Mouse (Mus musculus): ENCODE data around the gene Hepacam2. TPM values are rescaled to one million over a fixed set of nuclear protein-coding genes. Genes with fewer than 3 reads are reported as not detected.

Hepacam2 gene
- polyA plus RNA-seq (2014; fragmentation: Nextera tagmentation; extraction: Ambion mirVana): 0.95 and 1.5 TPM in 2 replicates

DNA sequence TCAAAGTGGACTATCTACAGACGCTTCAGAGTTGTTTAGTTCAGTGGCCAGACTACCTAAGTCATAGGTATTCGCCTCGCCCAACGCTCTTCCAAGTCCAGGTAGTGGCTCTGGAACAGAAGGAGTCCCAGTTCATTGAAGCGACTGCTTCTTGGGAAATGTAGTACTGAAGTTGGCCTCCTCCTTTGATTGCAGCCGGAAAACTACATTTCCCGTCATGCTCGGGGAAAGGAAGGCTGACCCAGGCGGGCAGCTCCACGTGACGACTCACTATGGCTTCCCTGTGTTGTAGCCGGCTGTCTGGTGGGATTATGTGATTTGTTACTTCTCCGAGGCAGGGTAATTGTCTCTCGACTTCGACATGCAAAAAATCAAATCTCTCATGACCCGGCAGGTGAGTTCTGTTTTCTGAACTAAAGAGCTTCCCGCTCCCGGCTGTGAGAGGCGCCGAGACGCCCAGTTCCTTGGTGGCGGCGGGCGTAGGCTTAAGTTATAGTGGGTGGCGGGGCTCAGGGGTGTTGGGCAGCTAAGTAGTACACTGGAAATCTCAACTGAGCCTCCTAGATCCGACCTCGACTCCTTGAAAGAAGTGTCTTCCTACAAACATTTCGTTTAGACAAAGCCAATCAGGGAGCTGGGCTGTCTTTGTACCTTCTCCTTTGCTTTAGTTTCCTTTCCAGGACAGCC is at the start of gene Hepacam2, which contains the start of gene Vps50:
Gene Hepacam2 (minus strand): TSS at position 137 of the 687 bp plus-strand sequence.
Gene Vps50 (plus strand): TSS at position 221 of the 687 bp plus-strand sequence.
- DNase-seq (ENCODE audit: low spot score) (peak; percentile 98), ATAC-seq (peak; percentile 100)
- Histone ChIP-seq H3K27ac (ENCODE audit: low read depth, low read length) (no peak within 1 kb of the TSS), H3K4me3 (ENCODE audit: low read depth, low read length) (peak within 1 kb of the TSS; percentile 61), H3K36me3 (ENCODE audit: control insufficient read depth, insufficient read depth, low read length) (no peaks in the 10 kb centered on the region), H3K4me2 (ENCODE audit: low read length) (peak within 1 kb of the TSS; percentile 92), H3K9ac (ENCODE audit: low read length) (peak within 1 kb of the TSS; percentile 75), H3K9me3 (replicated peaks; ENCODE audit: control insufficient read depth, low read length) (no peaks in the 10 kb centered on the region), H3K4me1 (ENCODE audit: control insufficient read depth, insufficient read depth, low read length) (peaks cover 6% of the 10 kb centered on the region), H3K27me3 (replicated peaks; ENCODE audit: control insufficient read depth, insufficient read depth, low read length) (no peaks in the 10 kb centered on the region)
- under 1% methylated on average over 28 of the region's 28 CpGs for WGBS

DNA sequence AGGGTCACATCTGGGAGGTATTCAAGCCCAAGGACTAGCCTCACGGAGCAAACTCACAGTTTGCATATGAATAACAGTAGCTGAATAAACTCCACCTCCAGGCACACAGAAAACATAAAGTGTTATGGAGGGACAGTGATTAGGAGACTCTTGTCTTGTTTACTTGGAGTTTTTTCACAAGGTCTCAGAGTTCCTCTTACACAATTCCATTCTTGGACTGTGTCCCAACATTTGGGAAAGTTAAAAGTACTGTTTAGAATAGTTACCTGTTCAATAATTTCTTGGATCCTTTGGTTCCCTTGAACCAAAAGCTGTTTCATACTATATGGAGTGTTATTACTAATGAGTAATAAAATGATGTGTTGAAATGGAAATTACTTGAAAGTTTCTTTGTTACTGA is 46.9 kb upstream of the Hepacam2 start:
- H3K4me2 ChIP-seq (ENCODE audit: low read length): no peak overlapping the region
- no peaks in the 10 kb centered on the region for H3K36me3 ChIP-seq (ENCODE audit: control insufficient read depth, insufficient read depth, low read length)
- no peak overlapping the region for H3K27ac ChIP-seq (ENCODE audit: low read depth, low read length)
- 23% methylated on average over 1 of the region's 1 CpGs for WGBS
- H3K4me1 ChIP-seq (ENCODE audit: control insufficient read depth, insufficient read depth, low read length): no peaks in the 10 kb centered on the region
- H3K9ac ChIP-seq (ENCODE audit: low read length): no peak overlapping the region
- H3K9me3 ChIP-seq (replicated peaks; ENCODE audit: control insufficient read depth, low read length): no peaks in the 10 kb centered on the region
- no peak for DNase-seq (ENCODE audit: low spot score)
- no peaks in the 10 kb centered on the region for H3K27me3 ChIP-seq (replicated peaks; ENCODE audit: control insufficient read depth, insufficient read depth, low read length)
- no peak overlapping the region for H3K4me3 ChIP-seq (ENCODE audit: low read depth, low read length)
- ATAC-seq: no peak

DNA sequence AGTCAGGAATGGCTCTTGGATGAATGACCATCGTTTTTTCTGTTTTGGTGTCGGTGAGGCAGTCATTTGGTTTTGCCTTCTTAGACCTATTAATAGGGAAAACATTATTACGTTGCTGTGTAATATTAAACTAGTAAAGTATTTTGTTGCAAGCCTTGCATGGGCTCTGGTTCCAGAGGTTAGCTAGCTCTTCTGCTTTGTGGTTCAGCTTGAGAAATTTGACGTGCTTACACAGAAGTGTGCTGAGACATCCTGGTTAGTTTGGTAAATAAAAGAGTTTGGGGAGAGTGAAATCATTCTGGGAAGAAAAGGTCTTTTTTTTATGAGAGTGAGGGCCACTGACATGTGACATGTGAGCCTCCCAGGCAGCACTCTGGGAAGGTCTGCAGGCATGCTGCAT is 45.8 kb upstream of the Hepacam2 start:
- ATAC-seq (no peak), DNase-seq (ENCODE audit: low spot score) (no peak)
- Histone ChIP-seq H3K4me2 (ENCODE audit: low read length) (no peak overlapping the region), H3K27ac (ENCODE audit: low read depth, low read length) (no peak overlapping the region), H3K9ac (ENCODE audit: low read length) (no peak overlapping the region), H3K4me3 (ENCODE audit: low read depth, low read length) (no peak overlapping the region), H3K27me3 (replicated peaks; ENCODE audit: control insufficient read depth, insufficient read depth, low read length) (no peaks in the 10 kb centered on the region), H3K4me1 (ENCODE audit: control insufficient read depth, insufficient read depth, low read length) (no peaks in the 10 kb centered on the region), H3K36me3 (ENCODE audit: control insufficient read depth, insufficient read depth, low read length) (no peaks in the 10 kb centered on the region), H3K9me3 (replicated peaks; ENCODE audit: control insufficient read depth, low read length) (no peaks in the 10 kb centered on the region)
- WGBS: 93% methylated on average over 4 of the region's 4 CpGs

- WGBS: 72% methylated on average over 2 of the region's 2 CpGs
- Histone ChIP-seq H3K4me3 (ENCODE audit: low read depth, low read length) (no peak overlapping the region), H3K4me1 (ENCODE audit: control insufficient read depth, insufficient read depth, low read length) (no peaks in the 10 kb centered on the region), H3K36me3 (ENCODE audit: control insufficient read depth, insufficient read depth, low read length) (peaks cover 6% of the 10 kb centered on the region), H3K4me2 (ENCODE audit: low read length) (no peak overlapping the region), H3K9me3 (replicated peaks; ENCODE audit: control insufficient read depth, low read length) (no peaks in the 10 kb centered on the region), H3K27me3 (replicated peaks; ENCODE audit: control insufficient read depth, insufficient read depth, low read length) (no peaks in the 10 kb centered on the region), H3K27ac (ENCODE audit: low read depth, low read length) (no peak overlapping the region), H3K9ac (ENCODE audit: low read length) (no peak overlapping the region)
- DNase-seq (ENCODE audit: low spot score) (no peak), ATAC-seq (no peak)
These were observed 41.4 kb upstream of the Hepacam2 start for GRCm38 (mm10) chr6:3539470-3539869.

DNA sequence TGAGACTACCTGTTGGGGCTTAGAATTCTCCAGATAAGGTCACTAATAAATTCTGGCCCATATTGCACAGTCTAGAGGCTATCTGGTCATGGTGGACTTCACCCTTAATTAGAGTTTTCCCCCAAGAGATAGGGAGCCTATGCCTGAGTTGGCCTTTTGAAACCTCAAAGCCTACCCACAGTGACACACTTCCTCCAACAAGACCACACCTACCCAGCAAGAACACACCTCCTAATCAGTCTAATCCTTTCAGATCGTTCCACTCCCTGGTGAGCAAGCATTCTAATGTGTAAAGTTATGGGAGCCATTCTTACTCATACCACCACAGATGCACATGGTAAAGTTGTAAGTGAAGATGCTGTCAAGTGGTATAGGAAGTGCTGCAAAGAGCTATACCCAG is 38.0 kb upstream of the Hepacam2 start:
- Histone ChIP-seq H3K27ac (ENCODE audit: low read depth, low read length) (no peak overlapping the region), H3K36me3 (ENCODE audit: control insufficient read depth, insufficient read depth, low read length) (peaks cover 6% of the 10 kb centered on the region), H3K9ac (ENCODE audit: low read length) (no peak overlapping the region), H3K9me3 (replicated peaks; ENCODE audit: control insufficient read depth, low read length) (no peaks in the 10 kb centered on the region), H3K4me1 (ENCODE audit: control insufficient read depth, insufficient read depth, low read length) (no peaks in the 10 kb centered on the region), H3K27me3 (replicated peaks; ENCODE audit: control insufficient read depth, insufficient read depth, low read length) (no peaks in the 10 kb centered on the region), H3K4me2 (ENCODE audit: low read length) (no peak overlapping the region), H3K4me3 (ENCODE audit: low read depth, low read length) (no peak overlapping the region)
- DNase-seq (ENCODE audit: low spot score) (no peak), ATAC-seq (no peak)
- WGBS: 36% methylated on average over 1 of the region's 1 CpGs

GRCm38 (mm10) chr6:3531445-3531844 is 33.3 kb upstream of the Hepacam2 start:
- Histone ChIP-seq H3K36me3 (ENCODE audit: control insufficient read depth, insufficient read depth, low read length) (no peaks in the 10 kb centered on the region; the same call in 1 of the 2 replicates), H3K4me1 (ENCODE audit: control insufficient read depth, insufficient read depth, low read length) (no peaks in the 10 kb centered on the region), H3K9ac (ENCODE audit: low read length) (no peak overlapping the region), H3K27ac (ENCODE audit: low read depth, low read length) (no peak overlapping the region), H3K27me3 (replicated peaks; ENCODE audit: control insufficient read depth, insufficient read depth, low read length) (no peaks in the 10 kb centered on the region), H3K4me2 (ENCODE audit: low read length) (no peak overlapping the region), H3K9me3 (replicated peaks; ENCODE audit: control insufficient read depth, low read length) (no peaks in the 10 kb centered on the region), H3K4me3 (ENCODE audit: low read depth, low read length) (no peak overlapping the region)
- 9% methylated on average over 5 of the region's 5 CpGs for WGBS
- peak; percentile 26 for DNase-seq (ENCODE audit: low spot score)
- ATAC-seq: peak; percentile 26; the same call in 1 of the 2 replicates

DNA sequence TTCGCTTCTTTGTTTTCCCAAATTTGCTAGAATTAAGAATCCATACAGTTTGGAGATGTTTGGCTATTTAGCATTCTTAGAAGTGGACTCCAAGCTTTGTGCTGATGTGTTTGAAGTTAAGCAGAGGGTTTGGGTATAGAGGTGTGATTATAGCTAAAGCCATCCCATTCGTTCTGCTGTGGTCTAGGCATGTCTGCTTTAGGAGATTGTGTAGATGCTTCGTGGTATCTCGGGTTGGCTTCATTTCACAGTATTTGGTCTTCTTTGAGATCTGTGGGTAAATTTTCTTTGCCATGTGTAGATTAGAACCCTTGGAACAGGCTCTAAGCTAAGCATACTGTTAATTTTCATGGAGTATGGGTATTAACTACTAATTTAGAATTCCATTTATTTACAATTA is 30.1 kb upstream of the Hepacam2 start:
- no peaks in the 10 kb centered on the region; the same call in 1 of the 2 replicates for H3K36me3 ChIP-seq (ENCODE audit: control insufficient read depth, insufficient read depth, low read length)
- WGBS: 95% methylated on average over 4 of the region's 4 CpGs
- ATAC-seq: no peak
- H3K4me1 ChIP-seq (ENCODE audit: control insufficient read depth, insufficient read depth, low read length): no peaks in the 10 kb centered on the region
- H3K4me3 ChIP-seq (ENCODE audit: low read depth, low read length): no peak overlapping the region
- no peaks in the 10 kb centered on the region for H3K9me3 ChIP-seq (replicated peaks; ENCODE audit: control insufficient read depth, low read length)
- no peak overlapping the region for H3K9ac ChIP-seq (ENCODE audit: low read length)
- H3K27me3 ChIP-seq (replicated peaks; ENCODE audit: control insufficient read depth, insufficient read depth, low read length): no peaks in the 10 kb centered on the region
- no peak for DNase-seq (ENCODE audit: low spot score)
- no peak overlapping the region for H3K27ac ChIP-seq (ENCODE audit: low read depth, low read length)
- H3K4me2 ChIP-seq (ENCODE audit: low read length): no peak overlapping the region

DNA sequence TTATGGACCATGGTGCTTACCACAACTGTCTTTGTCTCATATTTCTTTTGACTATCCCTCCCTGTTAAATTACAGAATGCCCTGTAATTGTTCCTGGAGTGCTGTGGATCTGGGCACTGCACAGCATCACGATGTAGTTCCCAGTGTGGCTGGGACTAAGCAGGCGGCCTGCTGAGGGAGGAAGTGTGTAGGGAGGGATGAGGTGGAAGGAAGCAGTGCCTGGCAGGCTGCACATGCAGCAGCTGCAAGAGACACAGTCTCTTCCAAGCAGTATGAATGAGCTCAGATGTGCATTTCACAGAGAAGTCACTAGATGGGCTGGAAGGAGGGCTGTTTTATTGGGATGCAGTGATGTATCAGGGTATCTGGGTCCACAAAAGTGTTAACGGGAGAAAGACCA is 14.5 kb upstream of the Hepacam2 start:
- DNase-seq (ENCODE audit: low spot score): peak; percentile 74
- H3K9me3 ChIP-seq (replicated peaks; ENCODE audit: control insufficient read depth, low read length): no peaks in the 10 kb centered on the region
- peaks cover 16% of the 10 kb centered on the region; the same call in 1 of the 2 replicates for H3K4me1 ChIP-seq (ENCODE audit: control insufficient read depth, insufficient read depth, low read length)
- no peak overlapping the region for H3K4me2 ChIP-seq (ENCODE audit: low read length)
- H3K27me3 ChIP-seq (replicated peaks; ENCODE audit: control insufficient read depth, insufficient read depth, low read length): no peaks in the 10 kb centered on the region
- H3K9ac ChIP-seq (ENCODE audit: low read length): 0 out of 2 replicates have a peak overlapping the region, but pooled peaks have one; percentile 1
- 11% methylated on average over 3 of the region's 3 CpGs for WGBS
- ATAC-seq: peak; percentile 83
- no peak overlapping the region for H3K4me3 ChIP-seq (ENCODE audit: low read depth, low read length)
- peak overlapping the region; percentile 61 for H3K27ac ChIP-seq (ENCODE audit: low read depth, low read length)
- H3K36me3 ChIP-seq (ENCODE audit: control insufficient read depth, insufficient read depth, low read length): peaks cover 3% of the 10 kb centered on the region; the same call in 1 of the 2 replicates

DNA sequence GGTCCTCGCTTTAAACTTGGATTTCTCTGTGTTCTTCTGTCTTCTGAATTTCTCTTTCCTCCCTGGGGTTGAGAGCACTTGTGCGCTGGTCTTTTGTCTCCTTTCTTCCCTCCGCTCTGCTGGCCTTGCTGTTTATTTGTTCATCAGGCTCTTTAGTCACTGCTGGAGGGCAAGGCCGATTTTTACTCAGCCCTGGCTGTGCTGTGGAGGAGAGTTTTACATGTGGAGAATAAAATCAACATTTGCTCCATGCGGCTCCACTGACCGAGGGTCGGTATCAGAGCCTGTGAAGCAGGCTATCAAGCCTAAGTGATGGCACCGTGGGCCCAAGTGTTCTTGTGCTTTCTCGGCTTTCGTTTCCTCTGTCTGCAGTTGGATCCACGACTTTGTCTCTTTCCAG is 13.5 kb upstream of the Hepacam2 start:
- Histone ChIP-seq H3K4me2 (ENCODE audit: low read length) (peak overlapping the region; percentile 47), H3K27me3 (replicated peaks; ENCODE audit: control insufficient read depth, insufficient read depth, low read length) (no peaks in the 10 kb centered on the region)
- ATAC-seq: peak; percentile 51

More for the DNA sequence above, 13.5 kb upstream of the Hepacam2 start:
- Histone ChIP-seq H3K4me1 (ENCODE audit: control insufficient read depth, insufficient read depth, low read length) (peaks cover 16% of the 10 kb centered on the region; the same call in 1 of the 2 replicates), H3K9me3 (replicated peaks; ENCODE audit: control insufficient read depth, low read length) (no peaks in the 10 kb centered on the region), H3K36me3 (ENCODE audit: control insufficient read depth, insufficient read depth, low read length) (no peaks in the 10 kb centered on the region), H3K27ac (ENCODE audit: low read depth, low read length) (peak overlapping the region; percentile 78), H3K9ac (ENCODE audit: low read length) (peak overlapping the region; percentile 63), H3K4me3 (ENCODE audit: low read depth, low read length) (0 out of 2 replicates have a peak overlapping the region, but pooled peaks have one; percentile 9)
- WGBS: 15% methylated on average over 11 of the region's 11 CpGs
- peak; percentile 63 for DNase-seq (ENCODE audit: low spot score)
